Mouse (Mus musculus) adrenal gland, postnatal 14 days (tissue): Measurements from ENCODE around the gene Zic1. TPM values are rescaled to one million over a fixed set of nuclear protein-coding genes. Genes with fewer than 3 reads are reported as not detected.

ENCODE experiments used
- DNase-seq: peaks from one replicate; pipeline ENCODE4 v3.0.0; 2021; ENCODE audit warnings: mixed read lengths
- total RNA-seq: library from RNA; stranded (reverse); gene quantifications from 2 replicates; pipeline ENCODE4 v1.2.3, GENCODE M21; 2021

The Zic1 gene
- total RNA-seq, 1 experiment from 2014 or later = not detected

- no peak for DNase-seq
Observed at GRCm38 (mm10) chr9:91353551-91354433, 11.8 kb downstream of the Zic1 start.

- no peak for DNase-seq
Observed at GRCm38 (mm10) chr9:91352786-91353185, 12.8 kb downstream of the Zic1 start.

DNA sequence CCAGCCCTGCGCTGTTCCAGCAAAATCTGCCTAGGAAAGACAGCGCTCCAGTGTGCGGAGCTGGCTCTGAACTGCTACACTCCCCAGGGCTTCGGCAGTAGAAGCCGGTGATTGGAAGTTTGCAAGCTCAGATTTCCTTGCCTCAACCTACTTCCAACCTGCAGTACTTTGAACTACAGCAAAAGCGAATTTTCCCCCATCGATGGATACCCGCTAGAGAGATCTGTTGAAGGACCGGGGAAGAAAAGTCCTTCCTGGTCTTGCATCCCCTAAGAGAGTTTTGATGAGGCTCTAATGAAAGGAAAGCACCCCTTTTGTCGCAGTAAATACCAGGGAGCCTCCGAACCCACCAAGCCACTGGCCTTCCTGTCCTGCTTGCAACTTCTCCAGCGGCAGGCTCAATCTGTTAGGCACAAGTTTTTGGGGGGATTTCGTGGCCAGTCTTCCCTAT is 13.6 kb downstream of the Zic1 start:
- no peak for DNase-seq

DNA sequence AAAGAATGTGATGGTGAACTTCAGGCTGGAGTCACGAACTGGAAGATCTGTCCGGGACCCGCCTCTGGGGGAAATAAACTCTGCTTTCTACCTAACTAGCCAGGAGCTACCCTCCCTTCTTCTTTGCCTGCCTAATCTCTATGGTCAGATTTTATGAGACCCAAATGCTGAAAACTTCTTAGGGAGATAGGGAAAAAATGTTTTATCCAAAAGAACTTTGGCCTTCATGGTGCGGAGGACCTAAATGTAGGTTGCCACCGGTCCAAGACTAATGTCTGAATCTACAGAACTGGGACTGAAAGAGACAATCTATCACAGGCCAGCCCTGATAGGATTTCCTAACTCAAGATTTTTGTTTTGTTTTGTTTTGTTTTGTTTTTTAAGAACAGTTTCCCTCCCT is 14.2 kb downstream of the Zic1 start:
- DNase-seq = no peak

GRCm38 (mm10) chr9:91350861-91351291 is 14.7 kb downstream of the Zic1 start:
- no peak for DNase-seq

- DNase-seq = no peak
Observed at GRCm38 (mm10) chr9:91350211-91350791, 15.3 kb downstream of the Zic1 start.

DNA sequence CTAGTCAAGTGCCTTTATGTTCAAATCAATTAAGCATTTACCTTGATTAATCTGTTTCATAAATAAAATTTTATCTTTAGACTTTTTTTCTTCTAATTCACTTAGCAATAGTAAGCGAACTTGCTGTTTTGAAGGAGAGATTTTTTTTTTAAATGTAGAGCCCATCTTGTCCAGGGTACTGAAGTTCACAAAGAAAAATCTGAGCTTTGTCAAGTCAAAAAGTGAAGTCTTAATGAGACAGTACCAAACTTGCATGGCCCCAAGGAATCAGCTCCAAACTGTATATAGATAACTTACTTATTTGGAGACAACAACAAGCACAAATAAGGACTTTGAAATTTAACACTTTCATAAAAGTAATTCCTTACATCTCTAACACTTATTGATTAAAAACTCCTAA is 16.9 kb downstream of the Zic1 start:
- no peak for DNase-seq

- no peak for DNase-seq
Observed at GRCm38 (mm10) chr9:91347591-91347990, 18.0 kb downstream of the Zic1 start.

Other genes with a start within 250 kb of the Zic1 start
- not detected in 2 replicates for gene Zic4, start 3.4 kb downstream of the Zic1 start, total RNA-seq